Mouse (Mus musculus) fat pad, adult 2 months (tissue): ENCODE results near the gene Akr1a1.
A peak's percentile ranks its signal among the peaks of the same experiment; 100 is the strongest.
"Not testable (repeated sequence)": the region's sequence is repeated elsewhere in the genome, so short reads cannot be mapped to it uniquely, and the experiment has no call there.

Experiments used
- DNase-seq: peaks from one replicate; pipeline ENCODE4 v3.0.0-alpha.2; 2011; ENCODE audit warnings: low read depth, low spot score; ENCODE audit errors: extremely low read depth

Gene Akr1a1

DNA sequence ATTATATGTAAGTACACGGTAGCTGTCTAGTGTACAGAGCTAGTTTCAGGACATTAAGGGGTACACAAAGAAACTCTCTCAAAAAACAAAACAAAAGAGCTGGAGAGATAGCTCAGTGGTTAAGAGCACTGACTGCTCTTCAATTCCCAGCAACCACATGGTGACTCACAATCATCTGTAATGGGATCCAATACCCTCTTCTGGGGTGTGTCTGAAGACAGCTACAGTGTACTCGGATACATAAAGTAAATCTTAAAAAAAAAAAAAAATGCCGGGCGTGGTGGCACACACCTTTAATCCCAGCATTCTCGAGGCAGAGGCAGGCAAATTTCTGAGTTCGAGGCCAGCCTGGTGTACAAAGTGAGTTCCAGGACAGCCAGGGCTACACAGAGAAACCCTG is 8.4 kb upstream of the Akr1a1 start:
- not testable (repeated sequence) for DNase-seq

DNA sequence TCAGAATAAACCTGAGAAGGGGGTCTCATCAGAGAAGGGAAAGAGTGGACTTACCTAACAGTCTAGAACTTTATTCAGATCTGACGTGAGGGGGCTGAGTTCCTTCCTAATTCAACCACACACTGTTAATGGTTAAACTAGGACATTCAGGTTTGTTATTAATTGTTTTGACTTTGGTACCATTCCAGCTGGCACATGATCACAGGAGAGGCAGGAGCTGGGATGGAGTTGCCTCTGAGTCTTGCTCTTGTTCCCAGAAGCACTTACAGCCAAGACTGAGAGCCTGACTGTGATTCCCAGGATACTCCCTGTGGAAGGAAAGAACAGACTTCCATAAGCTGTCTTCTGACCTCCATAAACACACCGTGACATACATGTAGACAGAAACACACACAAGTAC is 8.0 kb upstream of the Akr1a1 start:
- no peak for DNase-seq

DNA sequence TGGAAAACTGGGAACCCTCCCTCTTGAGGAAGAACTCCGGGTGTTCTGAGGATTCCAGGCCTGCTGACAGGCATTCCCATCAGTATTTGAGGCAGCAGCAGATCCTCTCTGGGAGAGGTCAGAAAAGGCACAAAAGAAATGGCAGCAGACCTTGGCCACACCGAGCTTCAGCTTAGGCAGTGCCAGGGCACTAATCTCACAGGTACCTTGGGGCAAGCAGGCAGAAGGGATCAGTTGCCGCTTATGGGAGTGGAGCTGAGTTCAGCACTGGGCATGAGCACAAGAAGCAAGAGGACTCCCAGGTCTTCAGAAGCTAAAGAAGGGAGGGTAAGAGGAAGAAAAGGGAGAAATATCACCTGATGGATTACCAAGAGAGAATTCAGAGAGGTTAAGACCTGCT is 6.5 kb upstream of the Akr1a1 start:
- no peak for DNase-seq

DNA sequence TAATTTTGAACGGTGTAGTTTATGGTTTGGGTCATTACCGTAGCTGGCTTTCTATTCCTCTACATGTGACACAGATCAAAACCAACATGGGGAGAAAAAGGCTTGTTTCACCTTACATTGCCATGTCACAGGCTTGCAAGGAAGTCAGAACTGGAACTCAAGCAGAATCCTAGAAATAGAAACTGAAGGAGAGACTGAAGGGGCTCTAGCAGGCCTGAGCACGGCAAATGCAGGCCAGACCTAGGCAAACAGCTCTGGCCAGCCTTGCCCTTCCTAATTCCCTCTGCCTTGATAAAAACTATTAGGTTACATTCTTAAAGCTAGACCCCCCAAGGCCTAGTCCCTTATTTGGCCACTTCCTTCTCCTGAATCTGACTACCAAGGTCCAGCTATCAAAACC is 4.2 kb upstream of the Akr1a1 start:
- no peak for DNase-seq

DNA sequence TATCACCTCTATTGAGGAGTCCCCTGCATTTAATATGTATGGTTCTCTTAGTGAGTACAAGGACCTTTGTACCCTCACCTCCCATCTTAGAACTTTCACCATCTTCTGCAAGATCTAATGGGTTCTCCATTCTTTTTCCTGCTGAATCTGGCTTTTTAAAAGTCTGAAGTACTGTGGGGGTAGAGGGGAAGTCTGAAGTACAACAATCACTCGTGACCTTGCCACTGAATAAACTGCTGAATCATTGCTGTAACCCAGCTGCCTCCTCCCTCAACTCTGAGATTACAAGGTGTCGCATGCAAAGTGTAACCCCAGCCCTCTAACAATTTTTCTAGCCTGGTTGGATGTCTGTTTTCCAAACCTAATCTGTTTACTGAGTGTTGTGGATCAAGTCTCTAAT is 3.6 kb upstream of the Akr1a1 start:
- no peak for DNase-seq

DNA sequence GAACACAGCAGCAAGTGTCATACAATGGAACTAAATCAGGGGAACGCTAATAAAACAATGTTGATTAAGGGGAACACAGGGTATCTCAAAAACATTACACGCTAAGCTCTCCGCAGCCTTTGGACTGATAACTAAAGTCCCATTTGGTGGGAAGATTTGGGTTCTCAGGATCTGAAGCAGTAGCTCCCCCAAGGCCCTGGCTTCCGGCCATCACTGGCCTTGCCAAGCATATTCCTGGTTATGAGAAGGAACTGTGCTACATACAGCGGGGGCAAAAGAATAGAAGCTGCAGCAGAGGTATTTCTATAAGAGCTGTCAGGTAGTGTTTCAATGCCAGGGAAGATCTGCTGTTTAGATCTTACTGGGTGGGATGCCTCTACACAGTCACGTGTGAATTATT is 1.7 kb upstream of the Akr1a1 start:
- DNase-seq = no peak

DNA sequence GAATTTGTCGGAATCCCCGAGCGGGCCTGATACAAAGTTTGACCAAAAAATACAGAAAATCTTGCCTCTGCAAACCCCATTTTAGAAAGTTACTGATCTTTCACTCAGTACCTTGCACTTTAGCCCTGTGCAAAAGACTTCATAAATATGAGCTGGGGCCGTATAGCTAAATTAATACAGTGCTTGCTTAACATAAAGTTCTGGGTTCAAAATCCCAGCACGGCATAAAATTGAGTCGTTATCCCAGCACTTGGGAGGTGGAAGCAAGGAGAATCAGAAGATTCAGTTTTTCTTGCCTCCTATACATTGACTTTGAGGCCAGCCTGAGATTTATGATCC is 286 bp upstream of the Akr1a1 start:
- DNase-seq = no peak

DNA sequence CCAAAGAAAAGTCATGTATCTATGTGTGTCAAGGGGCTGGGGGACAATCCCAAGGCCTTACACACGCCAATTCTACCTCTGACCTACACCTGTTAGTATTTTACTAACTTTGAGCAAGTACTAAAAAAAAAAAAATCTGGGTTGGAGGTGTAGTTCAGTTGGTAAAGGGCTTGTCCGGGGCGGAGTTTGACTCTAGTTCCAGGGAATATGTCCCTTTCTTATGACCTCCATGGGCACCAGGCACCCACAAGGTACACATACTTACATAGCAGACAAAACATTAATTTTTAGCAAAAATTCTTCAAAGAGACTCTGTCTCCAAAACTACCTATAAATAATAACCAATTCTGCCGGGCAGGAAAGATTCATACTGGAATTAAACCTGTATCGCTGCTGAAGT is 1.1 kb downstream of the Akr1a1 start:
- no peak for DNase-seq

DNA sequence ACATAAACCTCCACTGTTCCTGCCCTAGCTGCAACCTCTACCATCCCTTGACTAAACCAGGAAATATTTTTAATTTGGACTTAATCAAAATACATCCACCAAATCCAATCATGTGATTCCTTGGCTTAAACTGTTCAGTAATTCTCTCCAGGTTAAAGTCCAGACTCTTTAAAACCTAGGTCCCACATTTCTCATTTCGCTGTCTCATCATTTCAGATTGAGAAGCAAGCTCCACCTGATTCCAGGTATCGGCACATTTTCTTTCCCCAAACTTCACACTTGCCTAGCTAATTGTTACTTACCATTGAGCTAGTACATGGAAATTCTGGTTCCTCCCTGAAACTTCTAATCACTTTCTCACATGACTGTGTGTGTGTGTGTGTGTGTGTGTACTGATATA is 2.1 kb downstream of the Akr1a1 start:
- no peak for DNase-seq

DNA sequence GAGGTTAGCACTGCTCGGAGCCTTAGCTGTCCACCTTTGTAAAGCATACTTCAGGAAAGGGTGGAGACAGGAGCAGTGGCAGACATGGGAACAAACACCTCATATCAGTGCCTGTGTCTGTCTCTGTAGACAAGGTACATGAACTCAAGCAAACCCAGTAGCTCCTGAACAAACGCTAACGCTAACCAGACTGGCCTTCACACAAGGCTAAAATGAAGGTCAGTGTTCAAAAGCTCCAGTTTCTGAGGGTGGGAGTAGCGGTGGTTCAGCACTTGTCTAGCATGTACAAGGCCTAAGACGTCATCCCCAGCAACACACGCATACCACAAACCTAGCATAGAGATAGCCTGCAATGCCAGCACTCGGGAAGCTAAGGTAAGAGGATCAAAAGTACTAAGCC is 5.9 kb downstream of the Akr1a1 start:
- no peak for DNase-seq

DNA sequence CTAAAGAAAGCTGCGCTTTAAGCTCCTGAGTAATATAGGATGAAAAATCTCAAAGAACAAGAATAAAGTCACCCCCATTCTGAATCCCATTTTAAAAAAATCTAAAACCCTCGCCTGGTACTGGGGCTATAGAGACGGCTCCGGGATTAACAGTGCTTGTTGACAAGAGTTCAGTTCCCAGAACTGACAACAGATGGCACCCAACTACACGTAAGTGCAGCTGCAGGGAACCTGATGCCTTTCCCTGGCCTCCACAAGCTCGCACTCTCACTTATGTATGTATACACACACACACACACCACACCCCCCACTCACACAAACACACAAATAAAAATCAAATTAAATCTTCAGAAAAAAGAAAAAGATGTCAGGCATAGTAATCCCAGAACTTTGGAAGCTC is 7.2 kb downstream of the Akr1a1 start:
- no peak for DNase-seq

DNA sequence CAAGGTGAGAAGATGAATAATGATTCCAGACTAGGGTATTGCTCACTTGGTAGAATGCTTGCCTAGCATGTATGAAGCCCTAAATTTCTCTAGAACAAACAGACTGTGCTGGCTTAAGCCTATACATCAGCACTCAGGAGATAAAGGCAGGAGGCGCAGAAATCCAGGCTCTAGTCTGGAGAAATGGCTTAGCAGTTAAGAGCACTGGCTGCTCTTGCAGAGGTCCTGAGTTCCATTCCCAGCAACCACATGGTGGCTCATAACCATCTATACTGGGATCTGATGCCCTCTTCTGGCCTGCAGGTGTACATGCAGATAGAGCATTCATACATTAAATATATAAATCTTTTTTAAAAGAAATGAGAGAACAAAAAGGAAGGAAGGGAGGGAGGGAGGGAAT is 9.4 kb downstream of the Akr1a1 start:
- DNase-seq = no peak

DNA sequence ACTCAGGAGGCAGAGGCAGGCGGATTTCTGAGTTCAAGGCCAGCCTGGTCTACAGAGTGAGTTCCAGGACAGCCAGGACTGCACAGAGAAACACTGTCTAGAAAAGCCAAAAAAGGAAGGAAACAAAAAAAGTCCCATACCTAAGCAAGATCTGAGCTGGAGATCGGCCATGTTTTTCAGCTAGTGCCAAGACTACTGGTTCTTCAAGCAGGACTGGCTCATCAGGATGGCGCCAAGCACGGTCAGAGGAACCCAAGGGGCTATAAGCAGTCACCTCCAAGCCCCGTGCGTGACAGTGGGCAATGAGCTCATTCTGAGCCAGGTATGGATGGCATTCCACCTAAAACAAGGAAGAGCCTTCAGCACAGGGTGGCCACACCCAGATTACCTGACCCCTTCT is 12.7 kb downstream of the Akr1a1 start:
- peak; percentile 78 for DNase-seq

DNA sequence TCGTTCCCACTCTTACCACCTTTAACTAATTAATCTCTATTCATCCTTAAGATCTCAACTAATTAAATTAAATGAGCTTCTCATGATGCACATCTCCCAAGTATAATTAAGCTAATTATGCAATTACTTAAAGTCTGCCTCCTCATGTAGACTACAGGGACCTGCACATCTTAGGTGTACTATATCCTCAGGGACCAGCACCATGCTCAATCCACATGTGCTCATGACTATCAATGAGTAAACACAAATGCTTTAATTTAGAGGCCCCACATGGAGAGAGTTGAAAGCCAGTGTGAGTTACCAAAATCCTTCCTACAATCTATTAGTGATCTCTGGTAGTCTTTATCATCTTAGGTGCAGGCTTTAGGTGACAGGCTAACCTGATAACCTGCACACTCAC is 16.3 kb downstream of the Akr1a1 start:
- DNase-seq = no peak

DNA sequence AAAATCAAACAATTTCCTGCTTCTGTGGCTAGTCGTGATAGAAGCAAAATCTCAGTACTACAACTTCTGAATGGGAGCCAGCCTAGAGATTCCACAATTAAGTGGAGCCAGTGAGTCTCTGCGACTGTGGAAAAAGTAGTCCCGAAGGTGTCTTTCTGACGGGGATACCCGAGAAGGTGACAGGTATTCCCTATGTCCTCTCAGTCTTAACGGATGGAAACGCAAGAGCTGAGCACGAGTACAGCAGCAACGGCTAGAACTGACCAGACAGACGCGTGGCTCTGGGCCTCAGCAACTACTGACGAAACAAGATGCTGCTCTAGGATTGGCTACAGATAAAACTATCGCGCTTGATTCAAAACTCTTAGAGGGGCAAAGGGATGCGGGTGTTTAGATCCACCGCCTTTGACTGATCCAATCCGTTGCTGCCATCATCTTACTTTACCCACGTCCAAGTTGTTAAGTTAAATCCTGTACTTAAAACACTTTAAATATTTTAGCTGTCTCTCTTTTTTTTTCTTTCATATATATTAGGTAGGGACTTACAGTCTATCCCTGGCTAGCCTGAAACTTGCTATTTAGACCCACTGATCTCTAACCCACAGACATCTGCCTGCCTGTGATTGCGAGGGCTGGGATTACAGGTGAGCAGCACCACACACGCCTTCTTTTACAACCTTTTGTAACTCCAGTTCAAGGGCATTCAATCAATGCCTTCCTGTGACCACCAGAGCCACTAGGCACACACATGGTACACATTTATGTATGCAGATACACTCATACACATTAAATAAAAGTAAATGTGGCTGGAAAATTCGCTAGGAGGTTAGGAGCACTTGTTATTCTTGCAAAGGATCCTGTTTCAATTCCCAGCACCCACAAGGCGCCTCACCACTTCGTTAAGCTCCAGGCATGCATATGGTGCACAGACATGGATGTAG is 23.5 kb downstream of the Akr1a1 start, which contains the start of gene Nasp:
TSS of gene Nasp (minus strand) at position 220 of the 941 bp plus-strand sequence.
- no peak for DNase-seq

DNA sequence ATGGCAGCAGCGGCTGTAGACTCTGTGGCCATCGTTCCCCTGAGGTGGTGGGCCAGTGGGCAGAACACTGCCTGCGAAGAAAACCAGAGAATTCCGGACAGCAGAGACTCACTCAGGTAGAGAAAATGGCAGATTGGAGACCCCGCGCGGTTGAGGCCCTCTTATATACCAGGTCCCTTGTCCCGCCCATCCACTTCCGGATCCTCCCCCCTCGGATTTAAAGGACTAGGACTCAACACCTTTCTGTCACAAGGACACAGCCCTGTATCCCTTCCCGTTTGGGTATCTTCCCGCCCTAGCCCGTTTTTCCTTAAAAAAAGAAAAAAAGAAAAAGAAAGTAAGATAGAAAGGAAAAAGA is 24.1 kb downstream of the Akr1a1 start:
- no peak for DNase-seq

DNA sequence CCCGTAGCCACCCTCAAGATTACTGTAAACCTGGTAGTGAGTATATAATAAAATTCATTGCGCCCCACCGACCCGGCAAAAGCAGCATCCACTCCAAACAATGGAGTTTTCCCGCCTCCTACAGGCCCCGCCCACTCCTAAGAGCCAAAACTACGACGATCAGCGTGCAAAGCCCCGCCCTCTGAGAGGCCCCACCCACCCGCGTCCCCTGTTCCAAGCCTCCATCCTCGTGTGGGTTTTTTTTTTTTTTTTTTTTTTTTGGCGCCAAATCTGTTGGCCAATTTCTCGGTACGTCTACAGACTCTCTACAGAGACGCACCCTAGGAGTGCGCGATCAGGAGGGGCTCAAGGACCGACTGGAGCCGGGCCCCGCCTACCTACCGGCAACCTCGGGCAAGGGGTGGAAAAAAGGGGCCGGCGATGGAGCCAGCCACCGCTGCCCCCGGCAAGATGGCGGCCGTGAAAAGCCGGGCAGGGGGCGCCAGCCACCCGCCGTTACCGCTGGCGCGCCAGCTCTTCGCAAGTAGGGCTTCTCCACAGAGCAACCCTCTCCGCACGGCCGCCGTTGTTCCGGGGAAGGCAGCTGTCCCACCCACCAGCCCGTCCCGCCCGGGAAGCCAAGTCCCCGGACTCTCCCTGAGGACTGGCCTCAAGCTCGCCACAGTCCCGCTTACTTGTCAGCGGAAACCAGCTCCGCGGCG is 24.7 kb downstream of the Akr1a1 start:
- DNase-seq = no peak

DNA sequence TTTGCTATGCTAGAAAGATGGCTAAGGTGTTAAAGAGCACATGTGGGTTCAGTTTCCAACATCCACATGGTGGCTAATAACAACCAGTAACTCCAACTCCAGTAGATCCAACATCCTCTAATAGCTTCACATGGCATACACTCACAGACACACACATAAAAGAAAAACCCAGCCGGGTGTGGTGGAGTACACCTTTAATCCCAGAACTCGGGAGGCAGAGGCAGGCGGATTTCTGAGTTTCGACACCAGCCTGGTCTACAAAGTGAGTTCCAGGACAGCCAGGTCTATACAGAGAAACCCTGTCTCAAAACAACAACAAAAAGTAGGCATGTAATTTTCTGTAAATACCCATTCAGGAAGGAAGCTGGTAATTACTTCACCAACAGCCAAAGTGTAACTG is 26.6 kb downstream of the Akr1a1 start:
- DNase-seq = no peak

DNA sequence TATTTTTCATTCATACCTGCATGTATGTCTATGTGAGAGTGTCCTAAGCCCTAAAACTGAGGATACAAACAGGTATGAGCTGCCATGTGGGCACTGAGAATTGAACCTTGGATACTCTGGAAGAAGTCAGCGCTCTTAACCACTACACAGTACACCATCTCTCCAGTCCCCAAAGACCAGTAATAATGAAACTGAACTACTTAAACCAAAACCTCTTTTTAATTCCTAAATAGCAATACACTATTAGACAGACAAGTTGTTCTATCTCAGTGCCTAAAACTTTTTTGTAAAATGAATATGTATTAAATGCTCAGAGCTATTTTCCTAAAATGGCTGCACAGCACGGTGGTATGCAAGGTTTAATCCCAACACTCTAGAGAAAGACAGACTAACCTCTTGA is 36.2 kb downstream of the Akr1a1 start:
- no peak for DNase-seq

DNA sequence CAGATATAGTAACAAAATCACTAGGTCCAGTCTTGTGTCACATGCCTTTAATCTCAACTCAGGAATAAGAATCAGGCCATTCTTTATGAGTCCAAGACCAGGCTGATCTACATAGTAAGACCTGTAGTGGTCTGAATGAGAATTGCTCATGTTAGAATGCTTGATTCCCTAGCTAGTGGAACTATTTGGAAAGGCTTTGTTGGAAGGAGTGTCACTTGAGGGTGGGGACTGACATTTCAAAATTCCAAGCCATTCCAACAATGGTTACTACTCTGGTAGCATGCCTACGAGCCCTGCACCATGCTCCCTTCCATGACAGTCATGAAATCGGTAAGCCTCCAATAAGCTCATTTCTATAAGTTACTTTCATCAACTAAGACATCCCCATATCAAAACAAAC is 38.9 kb downstream of the Akr1a1 start:
- DNase-seq = no peak

DNA sequence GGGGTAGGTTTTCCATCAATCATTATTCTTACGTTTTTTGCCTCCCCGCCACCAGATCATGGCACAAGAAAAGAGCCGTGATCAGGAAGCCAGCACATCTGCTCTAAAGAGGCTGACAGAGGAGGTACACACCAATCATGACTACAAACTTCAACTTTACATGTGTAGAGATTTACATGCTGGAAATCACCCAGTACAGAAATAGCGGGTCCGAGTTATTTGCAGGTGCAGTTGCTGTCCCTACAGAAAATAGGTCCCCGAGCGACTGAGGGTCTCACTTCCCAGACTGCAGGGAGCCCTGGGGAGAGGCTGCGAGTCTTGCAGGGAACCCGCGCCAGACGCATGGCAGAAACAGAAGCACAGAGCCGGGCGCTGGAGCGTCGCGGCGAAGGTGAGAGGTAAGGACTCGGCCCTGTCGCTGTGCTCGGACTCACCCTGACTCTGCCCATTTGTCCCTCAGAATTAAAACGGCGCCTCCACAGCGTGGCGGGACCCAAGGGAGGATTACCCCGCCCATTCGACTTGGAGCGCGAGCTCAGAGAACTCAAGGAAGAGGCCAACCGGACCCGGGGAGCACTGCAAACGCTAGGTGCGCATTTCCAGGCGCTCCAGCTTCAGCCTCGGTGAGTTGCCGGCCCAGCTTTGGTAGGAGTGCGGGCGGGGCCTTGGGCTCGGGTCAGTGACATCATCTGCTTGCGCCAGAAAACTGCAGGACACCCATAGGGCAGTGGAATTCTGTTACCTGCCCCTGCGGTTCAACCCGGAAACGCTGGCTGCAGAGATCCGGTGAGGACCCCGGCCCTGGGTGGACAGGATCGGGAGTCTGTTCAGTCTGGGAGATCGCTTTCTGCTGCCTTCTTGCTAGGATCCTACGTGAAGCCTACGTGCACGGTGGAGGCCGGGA is 54.2 kb downstream of the Akr1a1 start:
- peak; percentile 56 for DNase-seq

DNA sequence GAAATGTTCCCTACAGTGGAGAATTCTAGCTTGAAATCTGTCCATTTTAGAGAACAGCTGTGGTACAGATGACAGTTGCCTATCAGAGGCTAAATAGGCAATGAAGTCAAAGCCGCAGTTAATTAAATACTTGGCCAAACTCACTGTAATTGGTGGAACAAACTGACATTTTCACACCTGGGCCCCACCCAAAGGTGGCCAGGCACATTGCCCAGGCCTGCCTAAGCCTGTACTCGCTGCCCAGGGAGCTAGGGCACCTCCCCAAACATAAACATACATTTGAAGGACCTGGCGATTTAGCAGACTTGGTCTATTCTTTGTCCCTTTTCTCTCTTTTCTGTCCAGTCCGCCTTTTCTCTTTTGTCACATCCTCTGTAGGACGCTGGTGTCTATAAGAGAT is 55.1 kb downstream of the Akr1a1 start, which contains the start of gene Ccdc17:
TSS of gene Ccdc17 (plus strand) at position 276 of the 400 bp plus-strand sequence.
- no peak for DNase-seq
